Mouse (Mus musculus): ENCODE results near the gene Kctd19.
A peak's percentile ranks its signal among the peaks of the same experiment; 100 is the strongest.

The Kctd19 gene

DNA sequence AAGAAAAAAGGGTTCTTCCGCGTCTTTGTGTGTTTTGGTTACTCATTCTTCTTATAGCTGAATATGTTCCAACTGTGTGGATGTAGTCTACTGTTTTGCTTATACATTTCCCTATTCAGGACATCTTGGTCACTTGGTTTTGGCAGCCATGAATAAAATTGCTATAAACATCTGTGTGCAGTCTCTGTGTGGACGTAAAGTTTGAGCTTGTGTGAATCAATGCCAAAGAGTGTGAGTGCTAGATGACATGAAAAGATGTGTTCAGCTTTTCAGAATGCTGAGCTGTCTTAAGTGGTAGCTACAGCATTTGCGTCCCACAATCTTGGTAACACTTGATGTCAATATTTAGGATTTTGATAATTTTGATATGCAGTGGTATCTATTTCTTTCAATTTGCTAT lies 6.5 kb upstream of the Kctd19 start:
- DNase-seq: no peak

DNA sequence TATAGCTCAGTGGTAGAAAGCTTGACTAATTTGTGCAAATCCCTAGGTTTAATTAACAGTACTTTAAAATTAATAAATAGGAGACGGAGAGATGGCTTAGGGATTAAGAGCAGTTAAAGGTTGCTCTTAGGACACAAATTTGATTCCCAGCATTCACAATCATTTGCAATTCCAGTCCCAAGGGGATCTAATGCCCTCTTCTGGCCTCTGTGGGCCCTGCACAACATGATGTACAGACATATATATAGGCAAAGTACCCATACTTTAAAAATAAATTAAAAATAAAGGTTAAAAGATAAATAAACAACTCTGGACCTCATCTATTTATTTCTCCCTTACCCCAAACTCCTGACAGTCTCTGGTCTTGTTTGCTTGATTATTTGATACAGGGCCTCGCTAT lies 5.7 kb upstream of the Kctd19 start:
- DNase-seq: no peak

DNA sequence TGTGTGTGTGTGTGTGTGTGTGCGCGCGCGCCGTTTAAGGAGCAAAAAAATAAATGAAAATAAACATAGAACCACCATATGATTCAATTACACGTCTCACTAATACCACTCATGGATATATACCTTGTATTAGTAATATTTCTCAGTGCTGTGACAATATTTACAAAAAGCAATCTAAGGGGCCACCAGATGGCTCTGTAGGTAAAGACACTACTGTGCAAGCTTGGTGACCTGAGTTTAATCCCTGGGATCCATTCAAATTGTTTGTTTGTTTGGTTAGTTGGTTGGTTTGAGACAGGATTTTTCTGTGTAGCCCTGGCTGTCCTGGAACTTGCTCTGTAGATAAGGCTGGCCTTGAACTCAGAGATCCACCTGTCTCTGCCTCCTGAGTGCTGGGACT lies 3.4 kb downstream of the Kctd19 start:
- DNase-seq: no peak

DNA sequence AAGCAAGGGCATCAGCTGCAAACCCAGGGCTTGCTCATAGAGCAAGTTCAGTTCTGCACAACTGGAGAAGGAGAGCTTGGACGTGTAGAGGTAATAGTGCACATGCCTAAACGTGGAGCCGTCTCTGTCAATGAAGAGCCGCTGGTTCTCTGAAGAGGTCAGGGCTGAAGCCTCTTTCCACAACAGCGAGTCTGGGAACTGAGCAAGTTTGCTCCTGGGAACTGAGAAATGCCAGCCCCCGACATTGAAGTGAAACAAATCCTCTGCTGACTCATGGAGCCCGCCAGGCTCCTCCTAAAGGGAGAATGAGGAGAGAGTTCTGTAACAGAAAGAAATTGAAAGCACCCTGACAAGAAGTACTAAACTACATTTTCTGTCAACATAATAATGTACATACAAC lies 5.0 kb downstream of the Kctd19 start:
- no peak for DNase-seq

DNA sequence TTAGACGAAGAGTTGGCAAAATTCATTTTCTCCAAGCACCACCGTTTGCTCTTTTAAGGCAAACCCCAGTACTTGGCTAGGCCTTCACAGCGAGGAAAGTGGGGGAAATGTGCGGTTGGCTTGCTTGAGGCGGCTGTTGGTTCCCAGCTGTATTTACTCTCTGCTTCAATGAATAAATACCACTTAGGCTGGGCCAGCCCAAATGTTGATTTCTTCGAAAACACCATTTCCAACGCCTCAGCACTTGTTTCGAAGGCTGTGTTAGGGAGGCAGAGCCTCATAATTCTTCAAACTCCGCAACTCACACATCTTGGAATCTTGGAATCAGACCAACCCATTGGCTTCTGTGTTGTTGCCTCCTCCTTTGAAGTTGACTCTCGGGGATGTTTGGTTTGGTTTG lies 6.9 kb downstream of the Kctd19 start:
- peak; percentile 20 for DNase-seq

DNA sequence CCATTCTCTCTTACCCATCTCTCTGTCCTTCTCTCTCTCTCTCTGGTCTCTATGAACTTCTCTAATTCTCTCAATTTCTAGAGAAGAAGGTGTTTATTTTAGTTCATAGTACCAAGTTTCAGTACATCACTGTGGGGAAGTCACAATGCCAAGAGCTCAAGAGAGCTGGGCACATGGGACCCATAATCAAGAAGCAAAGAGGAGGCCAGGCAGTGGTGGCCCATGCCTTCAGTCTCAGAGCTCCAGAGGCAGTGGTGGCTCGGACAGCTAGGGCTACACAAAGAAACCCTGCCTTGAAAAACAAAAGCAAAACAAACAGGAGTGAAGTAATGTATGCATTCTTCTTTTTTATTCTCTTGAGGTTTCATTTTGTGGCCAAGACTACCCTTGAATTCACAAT lies 8.8 kb downstream of the Kctd19 start:
- DNase-seq: no peak

DNA sequence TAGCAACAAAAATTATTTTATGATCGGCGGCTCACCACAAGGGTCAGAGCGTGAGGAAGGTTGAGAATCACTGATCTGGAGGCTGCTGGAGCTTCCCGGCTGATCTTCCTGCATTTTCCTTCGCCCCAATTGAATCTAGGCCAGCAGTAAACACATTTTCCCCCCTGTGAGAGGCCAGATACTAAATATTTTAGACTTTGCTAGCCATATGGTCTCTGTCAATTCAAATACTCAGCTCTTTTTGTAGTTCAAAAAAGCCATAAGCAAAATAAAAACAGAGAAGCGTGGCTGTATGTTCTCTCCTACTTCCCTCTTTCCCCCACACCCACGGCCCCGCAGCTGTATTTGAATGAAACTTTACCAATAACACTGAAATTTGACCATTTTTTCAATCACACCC lies 9.8 kb downstream of the Kctd19 start:
- no peak for DNase-seq

DNA sequence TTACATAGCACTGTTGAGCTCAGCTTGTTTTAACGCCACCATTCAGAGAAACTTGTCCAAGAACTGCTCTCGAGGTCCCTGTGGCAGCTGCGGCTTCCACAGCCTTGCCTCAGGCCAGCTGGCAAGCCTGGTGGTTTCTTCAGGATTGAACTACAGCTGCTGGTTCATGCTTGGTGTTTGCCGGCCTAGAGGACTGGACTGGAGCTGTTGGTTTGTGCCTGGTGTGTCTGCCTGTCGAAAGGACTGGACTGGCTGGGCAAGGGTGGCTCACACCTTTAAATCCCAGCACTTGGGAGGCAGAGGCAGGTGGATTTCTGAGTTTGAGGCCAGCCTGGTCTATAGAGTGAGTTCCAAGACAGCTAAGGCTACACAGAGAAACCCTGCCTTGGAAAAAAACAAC lies 13.3 kb downstream of the Kctd19 start:
- DNase-seq: no peak

DNA sequence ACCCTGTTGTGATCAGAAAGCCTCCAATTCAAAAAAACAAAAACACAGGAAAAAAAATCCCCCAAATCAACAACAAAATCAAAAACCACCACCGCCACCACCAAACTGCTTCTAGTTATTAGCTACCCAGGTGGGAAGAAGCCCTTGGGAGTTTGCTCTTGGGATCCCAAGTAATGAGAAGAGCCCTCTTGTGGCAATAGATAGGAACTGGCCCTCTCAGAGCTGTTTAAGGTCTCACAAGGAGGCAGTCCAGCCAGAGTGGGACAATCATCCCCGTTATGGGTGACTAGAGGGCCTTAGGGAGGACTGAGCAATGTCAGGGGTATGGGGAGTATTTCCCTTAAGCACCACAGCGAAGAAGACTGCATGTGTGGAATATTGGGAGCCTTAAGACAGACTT lies 15.6 kb downstream of the Kctd19 start:
- no peak for DNase-seq

DNA sequence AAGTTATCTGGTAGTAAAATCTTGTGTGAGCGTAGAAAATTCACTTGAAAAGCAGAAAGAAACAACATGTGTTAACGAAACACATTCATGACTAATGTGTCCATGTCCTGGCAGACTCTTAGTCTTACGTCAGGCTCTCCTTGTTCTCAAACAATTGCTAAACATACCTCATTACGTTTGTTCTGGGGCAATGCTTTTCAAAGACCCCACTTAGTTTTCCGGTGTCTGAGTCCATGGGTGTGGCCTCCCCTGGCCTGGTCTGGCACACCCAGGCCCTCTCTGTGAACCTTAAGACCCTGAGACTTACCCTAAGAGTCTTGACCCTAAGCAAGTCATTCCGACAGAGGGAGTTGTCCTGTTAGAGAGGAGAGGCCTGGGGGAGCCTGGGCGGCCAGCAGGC lies 19.4 kb downstream of the Kctd19 start:
- no peak for DNase-seq

DNA sequence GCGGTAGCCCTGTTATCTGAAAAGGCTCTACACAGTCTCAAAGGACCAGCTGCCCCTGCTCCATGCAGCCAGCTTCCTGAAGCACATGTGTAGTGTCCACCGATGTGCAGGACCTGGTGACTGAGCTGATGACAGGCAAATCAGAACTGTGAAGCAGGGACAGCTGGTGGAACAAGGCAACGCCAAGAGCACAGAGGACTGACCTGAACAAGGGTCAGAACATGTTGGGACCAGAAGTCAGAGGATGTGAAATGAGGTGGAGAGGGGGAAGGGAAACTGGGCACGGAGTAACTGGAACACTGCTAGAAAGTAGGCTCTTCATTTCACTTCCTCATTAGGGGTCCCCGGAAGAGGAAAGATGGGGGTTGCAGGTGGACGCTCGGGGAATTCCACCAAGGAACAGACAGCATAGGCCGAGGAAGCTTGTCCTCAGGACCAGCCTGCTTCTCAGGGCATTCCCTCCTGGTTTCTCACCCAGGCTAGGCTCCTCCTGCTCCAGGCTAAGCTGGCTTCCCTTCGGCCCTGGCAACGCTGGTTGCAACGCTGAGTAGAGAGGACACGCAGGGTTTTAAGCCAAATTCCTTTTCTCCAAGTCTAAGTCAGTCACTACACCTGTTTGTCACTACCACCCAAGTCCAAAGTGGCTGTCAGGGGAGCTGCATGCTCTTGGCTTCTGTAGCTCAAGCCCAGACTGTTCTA lies 20.1 kb downstream of the Kctd19 start:
- DNase-seq: no peak

DNA sequence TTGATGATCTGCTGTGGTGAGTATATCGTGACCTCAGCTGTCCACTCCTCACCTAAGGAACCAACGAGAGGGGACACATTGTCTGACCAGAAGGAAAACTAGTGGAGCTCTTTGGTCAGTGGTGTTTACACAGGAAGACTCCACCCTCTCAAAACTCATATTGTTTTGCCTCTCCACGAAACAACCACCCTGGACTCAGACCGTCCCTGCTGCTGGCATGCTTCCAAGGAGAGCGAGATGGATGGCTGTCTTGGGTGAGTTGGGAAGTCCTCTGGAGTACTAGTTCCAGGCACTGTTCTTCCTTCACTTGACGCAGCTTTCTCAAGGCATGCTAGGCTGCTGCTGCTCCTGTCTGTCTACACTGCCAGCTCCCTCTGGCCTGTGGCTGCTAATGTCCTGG lies 24.2 kb downstream of the Kctd19 start:
- no peak for DNase-seq

DNA sequence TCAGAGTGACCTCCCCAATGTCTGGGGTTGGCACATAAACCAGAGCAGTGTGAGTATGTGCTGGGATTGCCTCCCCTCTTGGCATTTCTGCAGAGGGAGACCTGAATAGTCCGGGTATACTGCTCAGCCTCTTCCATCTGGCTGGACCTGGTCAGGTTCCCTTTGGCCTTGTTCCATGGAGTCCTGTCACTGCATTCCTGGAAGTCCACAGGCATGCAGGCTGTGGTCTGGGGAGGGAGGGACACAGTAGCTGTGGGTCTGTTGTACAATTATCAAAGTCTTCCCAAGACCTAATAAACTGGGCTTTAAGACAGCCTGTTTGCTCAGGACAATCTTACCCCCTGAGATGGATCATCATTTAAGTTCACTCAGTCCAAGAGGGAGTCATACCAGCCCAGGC lies 26.2 kb downstream of the Kctd19 start:
- no peak for DNase-seq

DNA sequence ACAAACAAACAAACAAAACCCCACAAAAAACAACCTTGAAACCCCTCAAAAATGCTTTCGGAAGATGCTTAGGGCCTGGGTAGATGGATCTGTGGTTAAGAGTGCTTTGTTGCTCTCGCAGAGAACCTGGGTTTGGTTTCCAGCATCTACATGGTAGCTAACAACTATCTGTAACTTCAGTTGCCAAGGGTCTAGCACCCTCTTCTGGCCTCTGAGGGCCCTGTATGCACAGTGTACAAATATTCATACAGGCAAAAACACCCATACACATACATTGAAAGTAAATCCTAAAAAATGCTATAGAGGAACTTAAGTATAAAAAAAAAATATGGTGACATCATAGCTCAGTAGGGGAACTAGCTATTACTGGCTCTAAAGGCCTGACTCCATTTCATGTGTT lies 29.2 kb downstream of the Kctd19 start:
- no peak for DNase-seq

DNA sequence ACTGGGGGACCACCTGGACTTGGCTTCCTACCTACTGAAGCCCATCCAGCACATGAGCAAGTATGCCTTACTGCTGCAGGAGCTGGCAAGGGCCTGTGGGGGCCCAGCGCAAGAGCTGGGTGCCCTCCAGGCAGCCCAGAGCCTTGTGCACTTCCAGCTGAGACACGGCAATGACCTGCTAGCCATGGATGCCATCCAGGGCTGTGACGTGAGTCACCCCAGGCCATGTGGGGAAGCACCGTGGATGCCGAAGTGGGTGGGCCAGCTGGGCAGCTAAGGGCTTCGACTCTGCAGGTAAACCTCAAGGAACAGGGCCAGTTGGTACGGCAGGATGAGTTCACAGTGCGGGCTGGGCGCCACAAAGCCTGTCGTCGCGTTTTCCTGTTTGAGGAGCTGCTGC lies 33.0 kb downstream of the Kctd19 start:
- no peak for DNase-seq

DNA sequence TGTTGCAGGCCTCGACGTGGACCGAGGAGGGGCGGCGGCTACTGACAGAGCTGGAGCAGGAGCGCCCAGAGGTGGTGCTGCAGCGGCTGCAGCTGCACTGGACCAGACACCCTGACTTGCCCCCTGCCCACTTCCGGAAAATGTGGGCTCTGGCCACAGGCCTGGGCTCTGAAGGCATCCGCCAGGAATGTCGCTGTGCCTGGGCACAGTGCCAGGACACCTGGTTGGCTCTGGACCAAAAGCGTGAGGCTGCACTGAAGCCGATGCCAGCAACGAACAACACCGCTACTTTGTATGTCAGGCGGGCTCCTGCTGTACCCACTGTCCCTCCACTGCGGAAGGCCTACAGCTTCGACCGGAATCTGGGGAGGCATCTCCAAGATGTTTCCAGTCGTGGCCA lies 34.6 kb downstream of the Kctd19 start:
- no peak for DNase-seq

DNA sequence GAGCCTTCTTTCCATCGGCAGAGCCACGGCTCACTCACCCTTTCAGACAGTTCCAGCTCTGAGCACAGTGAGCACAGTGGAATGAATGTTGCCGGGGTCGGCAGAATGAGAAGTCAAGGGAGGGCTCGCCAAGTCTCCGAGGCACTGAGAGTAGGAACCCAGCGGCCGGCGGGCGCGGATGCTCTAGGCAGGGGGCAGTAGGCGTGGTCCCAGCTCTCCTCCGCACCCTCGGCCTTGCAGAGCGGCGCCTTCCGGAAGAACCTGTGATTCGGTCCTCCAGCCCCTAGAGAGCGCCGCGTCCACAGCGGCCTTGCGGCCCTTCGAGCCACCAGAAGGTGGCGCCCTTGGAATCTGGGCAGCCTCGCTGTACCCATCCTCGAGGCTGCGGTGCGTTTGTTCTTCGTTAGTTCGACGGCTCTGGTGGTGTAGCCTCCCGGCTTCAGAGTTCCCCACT lies 38.8 kb downstream of the Kctd19 start:
- DNase-seq: no peak

DNA sequence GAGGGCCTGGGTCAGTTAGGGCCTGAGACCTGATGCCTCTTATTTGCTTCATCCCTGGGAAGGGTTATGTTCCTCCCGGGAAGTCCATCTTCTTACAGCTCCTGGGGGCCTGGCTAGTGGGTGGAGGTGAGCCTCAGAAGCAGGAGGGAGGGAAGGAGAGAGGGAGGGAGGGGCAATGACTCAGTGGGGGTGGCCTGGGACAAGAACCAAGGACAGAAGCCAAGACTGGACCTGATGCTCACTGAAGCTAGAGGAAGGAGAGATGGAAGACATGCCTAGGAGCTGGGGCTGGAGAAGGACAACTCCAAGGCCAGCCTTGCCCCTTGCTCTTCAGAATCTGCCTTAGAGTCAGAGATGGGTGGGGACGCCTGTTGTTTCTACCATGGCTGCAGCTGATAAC lies 40.3 kb downstream of the Kctd19 start, which contains the start of gene Plekhg4:
Gene Plekhg4 (plus strand): TSS at position 243 of the 400 bp plus-strand sequence.
- no peak for DNase-seq

DNA sequence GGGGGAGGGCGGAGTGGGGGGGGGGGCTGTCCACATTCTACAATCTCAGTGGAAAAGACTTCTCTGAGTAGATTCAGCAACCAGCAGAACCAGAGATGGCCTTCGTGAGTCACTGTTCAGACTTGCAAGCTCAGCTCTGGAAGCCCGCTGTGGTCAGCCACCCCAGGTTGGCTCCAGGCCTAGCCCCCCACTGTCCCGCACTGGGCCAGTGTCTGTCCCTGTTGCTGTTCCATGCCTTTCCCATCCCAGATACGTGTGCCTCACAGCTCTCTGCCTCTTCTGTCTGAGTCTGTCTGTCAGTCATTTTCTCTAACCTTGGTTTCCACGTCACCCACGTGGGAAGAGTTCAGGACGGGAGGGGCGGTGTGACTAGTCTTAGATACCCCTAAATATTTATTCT lies 40.8 kb downstream of the Kctd19 start:
- DNase-seq: no peak

DNA sequence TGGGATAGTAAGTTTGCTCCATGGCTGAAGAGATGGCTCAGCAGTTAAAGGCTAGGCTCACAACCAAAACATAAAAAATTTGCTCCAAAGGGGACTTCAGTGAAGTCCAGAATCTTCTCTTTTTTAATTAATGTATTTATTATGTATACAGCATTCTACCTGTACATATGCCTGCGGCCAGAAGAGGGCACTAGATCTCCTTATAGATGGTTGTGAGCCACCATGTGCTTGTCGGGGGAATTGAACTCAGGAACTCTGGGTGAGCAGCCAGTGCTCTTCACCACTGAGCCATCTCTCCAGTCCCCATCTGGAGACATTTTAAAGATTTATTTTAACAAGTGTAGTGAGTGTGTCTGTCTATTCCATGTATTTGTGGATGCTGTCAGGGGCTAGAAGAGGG lies 46.2 kb downstream of the Kctd19 start:
- no peak for DNase-seq

DNA sequence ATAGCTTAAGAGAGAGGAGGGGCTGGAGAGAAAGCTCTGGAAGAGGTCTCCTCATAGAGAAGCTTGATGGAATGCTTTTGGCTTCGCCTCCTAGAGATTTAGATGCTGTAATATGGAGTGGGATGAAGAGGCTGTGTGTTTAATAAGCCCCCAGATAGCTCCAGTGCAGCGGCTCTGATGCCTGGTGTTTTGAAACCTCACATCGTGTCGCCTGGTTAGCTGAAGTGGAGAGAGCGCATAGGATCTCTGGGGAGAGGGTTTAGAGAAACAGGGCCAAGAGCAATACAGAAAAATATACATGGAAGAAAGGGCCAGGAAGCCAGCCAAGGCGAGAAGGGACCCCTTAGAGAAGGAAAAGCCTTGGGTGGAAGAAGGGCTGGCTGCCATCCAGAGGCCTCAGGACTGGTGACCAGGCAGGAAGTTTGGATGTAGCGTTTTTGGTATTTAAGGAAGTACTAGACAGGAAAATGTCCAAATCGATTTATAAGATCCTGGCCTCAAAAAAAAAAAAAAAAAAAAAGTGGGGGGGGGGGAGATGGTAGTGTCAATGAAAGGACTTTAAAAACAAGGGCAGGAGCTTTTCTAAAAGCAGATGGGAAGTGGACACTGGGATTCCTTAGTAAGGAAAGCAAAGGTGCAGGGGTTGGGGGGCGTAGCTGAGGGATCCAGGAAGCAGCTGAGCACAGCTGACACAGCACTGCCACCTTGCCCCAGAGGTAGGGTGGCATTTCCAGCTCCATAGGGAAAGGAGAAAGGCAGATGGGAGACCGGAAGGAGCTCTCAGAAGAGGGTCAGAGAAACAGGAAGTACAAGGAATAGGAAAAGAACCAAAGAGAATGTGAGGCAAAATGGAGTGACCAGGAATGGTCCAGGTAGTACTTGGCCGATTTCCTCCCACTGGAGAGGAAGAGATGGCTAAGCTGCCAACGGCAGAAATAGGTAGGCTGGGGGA lies 51.3 kb downstream of the Kctd19 start:
- DNase-seq: no peak

DNA sequence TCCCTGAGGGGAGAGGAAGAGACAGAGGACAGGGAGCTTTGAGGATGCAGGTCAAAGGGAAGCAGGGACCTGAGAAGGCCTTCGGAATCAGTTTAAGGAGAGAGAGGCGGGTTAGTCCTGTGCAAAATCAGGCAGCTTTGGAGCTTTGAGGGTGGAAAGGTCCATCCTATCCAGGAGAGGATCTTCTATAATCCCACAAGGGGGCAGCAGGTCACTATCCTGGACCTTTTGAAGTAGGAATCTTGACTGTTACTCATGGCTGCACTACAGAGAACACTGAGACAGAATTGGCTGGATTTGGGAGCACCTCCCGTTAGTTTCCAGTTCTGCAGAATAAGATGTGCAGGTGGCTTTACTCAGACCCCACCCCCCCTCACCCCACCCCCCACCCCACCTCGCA lies 53.7 kb downstream of the Kctd19 start:
- DNase-seq: no peak

DNA sequence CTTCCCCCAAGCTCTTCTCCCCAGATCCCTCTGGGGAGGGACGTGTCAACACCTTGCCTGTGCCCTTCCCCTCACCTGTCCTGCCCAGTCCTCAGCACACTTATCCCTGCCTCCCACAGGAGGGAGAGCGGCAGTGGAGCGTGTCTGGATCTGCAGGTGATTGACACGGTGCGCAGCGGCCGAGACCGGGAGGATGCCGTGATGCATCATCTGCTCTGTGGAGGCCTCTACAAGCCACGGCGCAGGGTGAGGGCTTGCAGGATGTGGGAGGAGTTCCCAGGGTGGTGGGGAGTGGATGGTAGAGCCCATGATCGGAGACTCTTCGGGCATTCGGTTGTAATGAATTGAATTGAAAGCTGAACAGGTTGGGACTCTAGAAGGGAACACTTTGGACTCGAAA lies 54.1 kb downstream of the Kctd19 start:
- no peak for DNase-seq

DNA sequence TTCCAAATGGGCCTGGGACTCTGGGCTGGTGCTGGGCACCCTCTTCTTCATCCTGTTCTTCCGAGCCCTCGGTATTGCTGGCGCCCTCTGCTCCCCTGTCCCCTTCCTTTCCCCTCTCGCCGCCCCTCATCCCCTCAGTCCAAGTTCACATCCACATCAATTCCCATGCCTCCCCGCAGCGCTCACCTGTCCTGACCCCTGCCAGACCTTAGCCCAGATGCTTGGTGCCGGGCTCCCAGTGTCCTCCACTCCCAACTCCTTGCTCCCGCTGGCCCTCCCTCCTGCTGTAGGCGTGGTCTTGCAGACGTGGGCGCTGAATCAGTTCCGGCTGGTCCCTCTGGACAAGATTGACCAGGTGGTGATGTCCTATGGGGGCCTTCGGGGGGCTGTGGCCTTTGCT lies 56.6 kb downstream of the Kctd19 start:
- no peak for DNase-seq

All from right cerebral cortex, postnatal 25 days (tissue).